Mouse (Mus musculus) Patski (cell line): ENCODE measurements around the gene Ech1. TPM values are rescaled to one million over a fixed set of nuclear protein-coding genes. Genes with fewer than 3 reads are reported as not detected.

Source experiments
- ATAC-seq: fragments of 100-300 bp; one replicate; pipeline ENCODE4 v1.8.0; 2021
- CTCF ChIA-PET: fragments of 350-600 bp; sonication (Branson Sonifier 250); formaldehyde crosslinking; loops from one replicate; lab custom pipeline; 2022; ENCODE audit warnings: inconsistent platforms; lab: Charles Lee
- POLR2A ChIA-PET: fragments of 350-600 bp; sonication (Branson Sonifier 250); formaldehyde crosslinking; loops from one replicate; lab custom pipeline; 2022; ENCODE audit warnings: antibody characterized with exemption, inconsistent platforms; lab: Charles Lee
- DNase-seq: peaks from one replicate; pipeline ENCODE4 v3.0.0-alpha.2; 2011; ENCODE audit warnings: low read depth, low spot score
- H3K27me3 ChIP-seq: fragments of 371-371 bp; one replicate; pipeline ENCODE4 v1.5.1; 2021
- CTCF ChIP-seq: fragments of 100-300 bp; IDR thresholded peaks from one replicate; pipeline ENCODE4 v1.5.1; 2021
- in situ Hi-C: fragments of 300-500 bp; cut with MboI; formaldehyde crosslinking; loops from 3 replicates; pipeline ENCODE4 v1.11.1; 2018; ENCODE audit warnings: low pct_unique_long_range_greater_than_20kb, mixed read lengths
- polyA plus RNA-seq: library from polyadenylated mRNA; unstranded; gene quantifications from one replicate; pipeline ENCODE4 v1.2.3, GENCODE M21; 2021

Ech1 gene
- polyA plus RNA-seq, 1 experiment from 2014 or later, result 208 TPM

- H3K27me3 ChIP-seq, result no peaks in the 10 kb centered on the region
- DNase-seq (no peak), ATAC-seq (no peak)
- TF ChIP-seq CTCF, result no peak
- ChIA-PET POLR2A (interaction anchor here (0.8 kb wide), 1 partner anchor 12 kb away, joined by 3 read pairs; no protein-coding TSS in a partner anchor), CTCF (no interaction called here)
- in situ Hi-C loops, result loop anchor here (10.0 kb wide), 1 partner anchor 1732 kb away; the partner anchor contains the start of genes Hspb6, Lin37 and Proser3
These were observed 1.8 kb upstream of the Ech1 start for GRCm38 (mm10) chr7:28822993-28823903.

- ChIA-PET CTCF (no interaction called here), POLR2A (interaction anchor here (0.8 kb wide), 1 partner anchor 13 kb away, joined by 3 read pairs; no protein-coding TSS in a partner anchor)
- in situ Hi-C loops, result loop anchor here (10.0 kb wide), 1 partner anchor 1731 kb away; the partner anchor contains the start of genes Hspb6, Lin37 and Proser3
- no peak for TF ChIP-seq CTCF
- ATAC-seq (no peak), DNase-seq (no peak)
- H3K27me3 ChIP-seq, result no peaks in the 10 kb centered on the region
These were observed 1.1 kb upstream of the Ech1 start for GRCm38 (mm10) chr7:28823932-28824331.

- no peak for TF ChIP-seq CTCF
- ATAC-seq (no peak), DNase-seq (no peak)
- POLR2A ChIA-PET, result no interaction called here
- CTCF ChIA-PET, result interaction anchor here (1.4 to 3.6 kb wide), 2 partner anchors 16 to 42 kb away, joined by 4 to 11 read pairs; no protein-coding TSS in a partner anchor
- in situ Hi-C loops, result loop anchor here (5.0 to 10.0 kb wide), 2 partner anchors 41 to 1729 kb away; partner anchors contain the start of genes Hspb6, Lin37 and Proser3
- no peaks in the 10 kb centered on the region for H3K27me3 ChIP-seq
These were observed 827 bp downstream of the Ech1 start for GRCm38 (mm10) chr7:28825686-28826401.

- DNase-seq (no peak), ATAC-seq (no peak)
- CTCF ChIA-PET, result interaction anchor here (1.0 to 3.6 kb wide), 2 partner anchors 15 to 42 kb away, joined by 3 to 11 read pairs; no protein-coding TSS in a partner anchor
- no peaks in the 10 kb centered on the region for H3K27me3 ChIP-seq
- POLR2A ChIA-PET, result no interaction called here
- TF ChIP-seq CTCF, result no peak
- in situ Hi-C loops, result loop anchor here (5.0 to 10.0 kb wide), 2 partner anchors 41 to 1728 kb away; partner anchors contain the start of genes Hspb6, Lin37 and Proser3
These were observed 1.4 kb downstream of the Ech1 start for GRCm38 (mm10) chr7:28826402-28826772.

GRCm38 (mm10) chr7:28827338-28827737 is 2.3 kb downstream of the Ech1 start:
- DNase-seq, result no peak
- no peaks in the 10 kb centered on the region for H3K27me3 ChIP-seq
- ATAC-seq, result no peak
- ChIA-PET POLR2A (interaction anchor here (0.5 to 0.7 kb wide), 4 partner anchors 16 to 515 kb away, joined by 3 to 5 read pairs (median 4); no protein-coding TSS in a partner anchor), CTCF (interaction anchor here (1.0 to 3.6 kb wide), 4 partner anchors 9 to 41 kb away, joined by 3 to 11 read pairs (median 4); no protein-coding TSS in a partner anchor)
- in situ Hi-C loops, result loop anchor here (5.0 to 10.0 kb wide), 2 partner anchors 40 to 1727 kb away; partner anchors contain the start of genes Hspb6, Lin37 and Proser3
- no peak for TF ChIP-seq CTCF

- ATAC-seq (no peak), DNase-seq (no peak)
- ChIA-PET POLR2A (interaction anchor here (0.6 to 1.1 kb wide), 2 partner anchors 18 to 28 kb away, joined by 3 to 8 read pairs; no protein-coding TSS in a partner anchor), CTCF (no interaction called here)
- in situ Hi-C loops, result loop anchor here (5.0 to 10.0 kb wide), 2 partner anchors 37 to 1725 kb away; partner anchors contain the start of genes Hspb6, Lin37 and Proser3
- no peaks in the 10 kb centered on the region for H3K27me3 ChIP-seq
- TF ChIP-seq CTCF, result no peak
These were observed 4.8 kb downstream of the Ech1 start for GRCm38 (mm10) chr7:28829821-28830220.

GRCm38 (mm10) chr7:28830981-28831380 is 6.0 kb downstream of the Ech1 start:
- DNase-seq (no peak), ATAC-seq (no peak)
- in situ Hi-C loops, result no loop called here
- no peak for TF ChIP-seq CTCF
- no peaks in the 10 kb centered on the region for H3K27me3 ChIP-seq
- CTCF ChIA-PET, result interaction anchor here (1.0 kb wide), 1 partner anchor 36 kb away, joined by 3 read pairs; no protein-coding TSS in a partner anchor
- POLR2A ChIA-PET, result interaction anchor here (1.1 kb wide), 1 partner anchor 20 kb away, joined by 8 read pairs; no protein-coding TSS in a partner anchor

- ChIA-PET POLR2A (interaction anchor here (0.6 kb wide), 2 partner anchors 26 to 38 kb away, joined by 3 read pairs; no protein-coding TSS in a partner anchor), CTCF (interaction anchor here (1.0 kb wide), 1 partner anchor 36 kb away, joined by 3 read pairs; no protein-coding TSS in a partner anchor)
- no peak for TF ChIP-seq CTCF
- DNase-seq, result no peak
- no peak for ATAC-seq
- in situ Hi-C loops, result no loop called here
- no peaks in the 10 kb centered on the region for H3K27me3 ChIP-seq
These were observed 6.6 kb downstream of the Ech1 start for GRCm38 (mm10) chr7:28831411-28832125.

GRCm38 (mm10) chr7:28832137-28832536 is 7.1 kb downstream of the Ech1 start:
- ATAC-seq (no peak), DNase-seq (no peak)
- H3K27me3 ChIP-seq, result no peaks in the 10 kb centered on the region
- in situ Hi-C loops, result no loop called here
- no peak for TF ChIP-seq CTCF
- ChIA-PET POLR2A (interaction anchor here (0.6 kb wide), 2 partner anchors 26 to 37 kb away, joined by 3 read pairs; no protein-coding TSS in a partner anchor), CTCF (interaction anchor here (0.7 kb wide), 1 partner anchor 13 kb away, joined by 3 read pairs; no protein-coding TSS in a partner anchor)
